Mouse (Mus musculus) megakaryocyte, embryonic 14.5 days (primary cell): ENCODE data around the gene Gnb4.

Source experiments
- FLI1 ChIP-seq: IDR thresholded peaks from 2 replicates; pipeline ENCODE4 v1.6.1; 2012; ENCODE audit warnings: low read length, inconsistent platforms, mixed read lengths
- GATA1 ChIP-seq: IDR thresholded peaks from 3 replicates; pipeline ENCODE4 v1.6.1; 2012; ENCODE audit warnings: mixed read lengths, low read length, inconsistent platforms, borderline replicate concordance

DNA sequence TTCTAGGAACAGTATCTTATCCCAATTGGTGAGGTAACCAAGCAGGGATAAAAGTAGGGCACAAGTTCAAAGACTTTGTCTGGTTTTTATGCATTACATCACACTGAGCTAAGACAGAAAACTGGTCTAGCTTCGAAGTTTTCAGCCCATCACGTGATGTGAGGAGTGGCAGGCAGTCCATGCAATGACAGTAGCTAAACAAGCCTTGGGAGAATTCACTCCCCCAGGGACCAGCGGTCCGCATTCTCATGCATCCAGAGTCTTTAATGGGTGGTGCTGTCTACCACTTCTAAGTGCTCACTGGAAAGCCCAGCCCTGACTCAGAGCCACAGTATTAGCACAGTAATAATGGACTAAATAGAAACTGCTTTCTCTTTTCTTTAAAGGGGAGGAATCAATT, 13.8 kb upstream of the Gnb4 start:
- no peak for TF ChIP-seq GATA1
- TF ChIP-seq FLI1 = no peak
